Mouse (Mus musculus) limb, embryonic 15.5 days (tissue): ENCODE measurements around the gene Tmtc1. TPM values are rescaled to one million over a fixed set of nuclear protein-coding genes. Genes with fewer than 3 reads are reported as not detected.

ENCODE experiments used
- ATAC-seq: fragments of 200-750 bp; cut with Nextera tagmentation; 2 replicates; pipeline ENCODE4 v1.8.0; 2017; ENCODE audit warnings: low read depth, moderate TSS enrichment; ENCODE audit not compliant: insufficient number of reproducible peaks, low FRiP score, low TSS enrichment
- H3K27ac ChIP-seq: fragments of 300-500 bp; sonication (generic); 2 replicates; pipeline ENCODE4 v1.5.1; 2015; ENCODE audit warnings: moderate library complexity, mild to moderate bottlenecking, inconsistent platforms
- H3K27me3 ChIP-seq: fragments of 300-500 bp; sonication (generic); 2 replicates; pipeline ENCODE4 v1.6.1; 2015; ENCODE audit warnings: inconsistent platforms
- H3K36me3 ChIP-seq: fragments of 300-500 bp; sonication (generic); 2 replicates; pipeline ENCODE4 v1.6.1; 2015; ENCODE audit warnings: inconsistent platforms
- H3K4me1 ChIP-seq: fragments of 300-500 bp; sonication (generic); 2 replicates; pipeline ENCODE4 v1.6.1; 2015; ENCODE audit warnings: inconsistent platforms
- H3K4me2 ChIP-seq: fragments of 300-500 bp; sonication (generic); 2 replicates; pipeline ENCODE4 v1.6.1; 2015; ENCODE audit warnings: mild to moderate bottlenecking, inconsistent platforms
- H3K4me3 ChIP-seq: fragments of 300-500 bp; sonication (generic); 2 replicates; pipeline ENCODE4 v1.5.1; 2015; ENCODE audit warnings: mild to moderate bottlenecking, inconsistent platforms
- H3K9ac ChIP-seq: fragments of 300-500 bp; sonication (generic); 2 replicates; pipeline ENCODE4 v1.6.1; 2015; ENCODE audit warnings: inconsistent platforms
- H3K9me3 ChIP-seq: fragments of 300-500 bp; sonication (generic); 2 replicates; pipeline ENCODE4 v1.6.1; 2016; ENCODE audit warnings: inconsistent platforms
- WGBS: fragments of 180-500 bp; shearing (Covaris S2); methylation state at CpG from one replicate; pipeline ENCODE4 v1.1.7; 2015; 5-methylcytosine and 5-hydroxymethylcytosine counted together
- polyA plus RNA-seq: library from polyadenylated mRNA; unstranded; fragments of >200 nt; fragmentation: Nextera tagmentation; extraction: Ambion mirVana; gene quantifications from 2 replicates; pipeline ENCODE4 v1.2.1, GENCODE M21; 2015

Tmtc1 gene
- polyA plus RNA-seq, 1 experiment from 2014 or later: 1.3 TPM

- no peak overlapping the region for H3K9ac ChIP-seq
- H3K4me1 ChIP-seq: no peaks in the 10 kb centered on the region
- no peaks in the 10 kb centered on the region for H3K36me3 ChIP-seq
- H3K9me3 ChIP-seq: no peaks in the 10 kb centered on the region
- no peak overlapping the region for H3K4me2 ChIP-seq
- no peak overlapping the region for H3K27ac ChIP-seq
- 73% methylated on average over 3 of the region's 3 CpGs for WGBS
- H3K27me3 ChIP-seq: no peaks in the 10 kb centered on the region
- no peak for ATAC-seq
- H3K4me3 ChIP-seq: no peak overlapping the region
These were observed 195.0 kb downstream of the Tmtc1 start for GRCm38 (mm10) chr6:148249221-148249620.

GRCm38 (mm10) chr6:148248625-148249024 lies 195.6 kb downstream of the Tmtc1 start:
- ATAC-seq: no peak
- no peaks in the 10 kb centered on the region for H3K4me1 ChIP-seq
- no peaks in the 10 kb centered on the region for H3K36me3 ChIP-seq
- H3K27ac ChIP-seq: no peak overlapping the region
- H3K4me3 ChIP-seq: no peak overlapping the region
- no peak overlapping the region for H3K9ac ChIP-seq
- WGBS: 37% methylated on average over 2 of the region's 2 CpGs
- H3K27me3 ChIP-seq: no peaks in the 10 kb centered on the region
- H3K9me3 ChIP-seq: no peaks in the 10 kb centered on the region
- no peak overlapping the region for H3K4me2 ChIP-seq

DNA sequence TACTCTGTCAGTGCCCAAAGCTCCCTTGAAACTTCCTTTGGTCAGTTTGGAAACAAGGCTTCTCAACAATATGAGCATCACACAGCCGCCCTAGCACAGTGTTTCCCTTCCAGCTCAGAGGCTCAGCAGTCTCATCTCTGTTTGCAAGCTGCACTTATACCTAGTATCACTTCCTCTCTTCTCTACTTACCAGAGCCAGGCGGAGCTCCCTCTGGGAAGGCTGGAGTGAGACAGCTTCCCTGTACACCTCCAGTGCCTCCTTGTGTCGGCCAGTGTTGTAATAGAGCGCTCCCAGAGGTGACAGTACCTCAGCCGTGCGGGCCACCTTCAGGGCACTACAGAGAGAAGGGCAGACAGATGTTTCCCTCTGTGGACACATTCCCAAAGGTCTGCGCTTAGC lies 197.6 kb downstream of the Tmtc1 start:
- Histone ChIP-seq H3K27me3 (no peaks in the 10 kb centered on the region), H3K4me2 (no peak overlapping the region), H3K27ac (no peak overlapping the region), H3K36me3 (0 out of 2 replicates have a peak, but pooled peaks cover 4% of the 10 kb centered on the region), H3K9me3 (no peaks in the 10 kb centered on the region), H3K4me3 (no peak overlapping the region), H3K9ac (no peak overlapping the region), H3K4me1 (no peaks in the 10 kb centered on the region)
- 71% methylated on average over 7 of the region's 7 CpGs for whole genome bisulfite sequencing
- ATAC-seq: no peak

DNA sequence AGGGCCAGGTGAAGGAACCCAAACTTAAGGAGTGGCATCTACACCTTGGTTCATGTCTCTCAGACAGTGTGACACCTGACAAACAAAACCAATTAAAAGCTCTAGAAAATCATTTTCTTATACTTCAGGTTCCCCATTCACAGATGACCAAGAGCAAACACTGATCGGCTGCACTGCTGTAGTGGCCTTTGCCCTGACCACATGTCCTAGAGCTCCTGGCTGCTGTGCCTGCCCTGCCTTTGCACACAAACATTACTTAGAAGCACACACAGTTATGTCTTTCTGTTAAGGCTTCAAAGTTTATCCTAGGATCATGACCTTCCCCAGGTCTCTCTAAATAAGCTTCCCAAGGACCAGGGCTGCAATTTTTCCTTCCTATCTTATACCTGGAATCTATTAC lies 199.4 kb downstream of the Tmtc1 start:
- no peaks in the 10 kb centered on the region for H3K9me3 ChIP-seq
- H3K4me1 ChIP-seq: no peaks in the 10 kb centered on the region
- no peak overlapping the region for H3K4me2 ChIP-seq
- H3K27me3 ChIP-seq: no peaks in the 10 kb centered on the region
- WGBS: 60% methylated on average over 1 of the region's 1 CpGs
- no peak overlapping the region for H3K4me3 ChIP-seq
- H3K9ac ChIP-seq: no peak overlapping the region
- 0 out of 2 replicates have a peak, but pooled peaks cover 4% of the 10 kb centered on the region for H3K36me3 ChIP-seq
- no peak overlapping the region for H3K27ac ChIP-seq
- ATAC-seq: no peak

DNA sequence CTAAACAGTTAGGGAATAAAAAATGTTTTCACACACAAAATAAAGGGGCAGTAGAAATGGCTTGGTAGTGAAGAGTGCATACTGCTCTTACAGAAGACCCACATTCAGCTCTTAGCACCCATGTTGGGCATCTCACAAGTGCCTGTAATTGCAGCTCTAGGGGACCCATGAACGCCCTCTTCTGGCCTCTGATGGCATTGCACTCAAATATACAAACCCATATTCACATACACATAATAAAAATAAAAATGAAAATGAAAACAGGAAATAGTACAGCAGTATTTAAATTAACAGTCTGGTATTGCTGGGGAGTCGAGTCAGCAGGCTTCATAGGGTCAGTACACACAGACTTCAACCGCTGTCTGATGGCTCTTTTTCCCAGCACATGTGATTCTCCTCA lies 201.9 kb downstream of the Tmtc1 start:
- Histone ChIP-seq H3K27me3 (no peaks in the 10 kb centered on the region), H3K9ac (no peak overlapping the region), H3K9me3 (no peaks in the 10 kb centered on the region), H3K27ac (no peak overlapping the region), H3K4me1 (no peaks in the 10 kb centered on the region), H3K4me2 (no peak overlapping the region), H3K4me3 (no peak overlapping the region), H3K36me3 (0 out of 2 replicates have a peak, but pooled peaks cover 4% of the 10 kb centered on the region)
- no peak for ATAC-seq
- 65% methylated on average over 3 of the region's 3 CpGs for WGBS

- H3K9me3 ChIP-seq: no peaks in the 10 kb centered on the region
- ATAC-seq: no peak
- no peaks in the 10 kb centered on the region for H3K27me3 ChIP-seq
- 92% methylated on average over 5 of the region's 5 CpGs for WGBS
- no peak overlapping the region for H3K4me2 ChIP-seq
- no peak overlapping the region for H3K4me3 ChIP-seq
- H3K27ac ChIP-seq: no peak overlapping the region
- H3K9ac ChIP-seq: no peak overlapping the region
- H3K36me3 ChIP-seq: 0 out of 2 replicates have a peak, but pooled peaks cover 4% of the 10 kb centered on the region
- H3K4me1 ChIP-seq: no peaks in the 10 kb centered on the region
These were observed 202.5 kb downstream of the Tmtc1 start for GRCm38 (mm10) chr6:148241685-148242084.

DNA sequence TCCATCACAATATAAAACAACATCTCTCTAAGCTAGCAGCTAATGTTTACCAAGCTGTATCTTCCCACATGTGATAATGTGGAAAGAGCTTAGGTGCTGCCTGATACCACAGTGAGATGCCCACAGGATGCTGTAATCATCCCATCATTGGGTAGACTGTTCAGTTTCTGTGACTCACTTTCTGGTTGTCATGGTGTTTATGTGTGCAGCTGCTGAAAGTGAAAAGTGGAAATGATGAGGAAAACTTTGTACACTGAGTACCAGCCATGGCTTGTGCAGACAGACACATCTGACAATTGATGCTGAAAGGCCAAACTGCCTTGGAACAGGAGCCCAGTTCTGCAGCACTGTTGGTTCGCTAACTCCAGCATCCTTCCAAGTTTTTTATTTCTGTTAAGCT lies 204.9 kb downstream of the Tmtc1 start:
- Histone ChIP-seq H3K36me3 (0 out of 2 replicates have a peak, but pooled peaks cover 4% of the 10 kb centered on the region), H3K27me3 (no peaks in the 10 kb centered on the region), H3K4me3 (no peak overlapping the region), H3K4me1 (no peaks in the 10 kb centered on the region), H3K9me3 (no peaks in the 10 kb centered on the region), H3K27ac (no peak overlapping the region), H3K9ac (no peak overlapping the region), H3K4me2 (no peak overlapping the region)
- WGBS: 86% methylated on average over 1 of the region's 1 CpGs
- ATAC-seq: no peak

- H3K4me2 ChIP-seq: no peak overlapping the region
- no peaks in the 10 kb centered on the region for H3K4me1 ChIP-seq
- H3K9me3 ChIP-seq: no peaks in the 10 kb centered on the region
- H3K36me3 ChIP-seq: no peaks in the 10 kb centered on the region
- WGBS: 73% methylated on average over 5 of the region's 5 CpGs
- H3K27ac ChIP-seq: no peak overlapping the region
- no peak for ATAC-seq
- no peaks in the 10 kb centered on the region for H3K27me3 ChIP-seq
- no peak overlapping the region for H3K9ac ChIP-seq
- no peak overlapping the region for H3K4me3 ChIP-seq
These were observed 206.7 kb downstream of the Tmtc1 start for GRCm38 (mm10) chr6:148237453-148237852.

GRCm38 (mm10) chr6:148234105-148234828 lies 209.9 kb downstream of the Tmtc1 start:
- Histone ChIP-seq H3K4me1 (no peaks in the 10 kb centered on the region), H3K9ac (no peak overlapping the region)
- 66% methylated on average over 3 of the region's 3 CpGs for WGBS

GRCm38 (mm10) chr6:148227542-148227941 lies 216.6 kb downstream of the Tmtc1 start:
- 58% methylated on average over 3 of the region's 3 CpGs for WGBS
- H3K4me3 ChIP-seq: no peak overlapping the region
- H3K9me3 ChIP-seq: no peaks in the 10 kb centered on the region
- no peak overlapping the region for H3K4me2 ChIP-seq
- H3K4me1 ChIP-seq: peaks cover 2% of the 10 kb centered on the region; the same call in 1 of the 2 replicates
- no peaks in the 10 kb centered on the region for H3K27me3 ChIP-seq
- no peak overlapping the region for H3K9ac ChIP-seq
- no peaks in the 10 kb centered on the region for H3K36me3 ChIP-seq
- ATAC-seq: no peak
- no peak overlapping the region for H3K27ac ChIP-seq

More at GRCm38 (mm10) chr6:148234105-148234828, 209.9 kb downstream of the Tmtc1 start:
- no peak for ATAC-seq
- H3K27me3 ChIP-seq: no peaks in the 10 kb centered on the region
- no peak overlapping the region for H3K4me3 ChIP-seq
- H3K4me2 ChIP-seq: no peak overlapping the region
- no peak overlapping the region for H3K27ac ChIP-seq
- no peaks in the 10 kb centered on the region for H3K36me3 ChIP-seq
- no peaks in the 10 kb centered on the region for H3K9me3 ChIP-seq

GRCm38 (mm10) chr6:148222686-148223085 lies 221.5 kb downstream of the Tmtc1 start:
- WGBS: 29% methylated on average over 2 of the region's 2 CpGs
- no peaks in the 10 kb centered on the region for H3K36me3 ChIP-seq
- ATAC-seq: no peak

GRCm38 (mm10) chr6:148218235-148219076 lies 225.7 kb downstream of the Tmtc1 start:
- ATAC-seq: no peak
- Histone ChIP-seq H3K27ac (no peak overlapping the region), H3K27me3 (no peaks in the 10 kb centered on the region), H3K9ac (no peak overlapping the region), H3K36me3 (no peaks in the 10 kb centered on the region), H3K4me3 (no peak overlapping the region), H3K4me2 (no peak overlapping the region), H3K4me1 (peaks cover 4% of the 10 kb centered on the region; the same call in 1 of the 2 replicates), H3K9me3 (no peaks in the 10 kb centered on the region)
- WGBS: 84% methylated on average over 2 of the region's 2 CpGs

More at GRCm38 (mm10) chr6:148222686-148223085, 221.5 kb downstream of the Tmtc1 start:
- Histone ChIP-seq H3K27ac (no peak overlapping the region), H3K9ac (no peak overlapping the region), H3K4me3 (no peak overlapping the region), H3K4me1 (peaks cover 4% of the 10 kb centered on the region; the same call in 1 of the 2 replicates), H3K27me3 (no peaks in the 10 kb centered on the region), H3K9me3 (no peaks in the 10 kb centered on the region), H3K4me2 (no peak overlapping the region)
